Mouse (Mus musculus): ENCODE measurements around the gene Rps9. TPM values are rescaled to one million over a fixed set of nuclear protein-coding genes. Genes with fewer than 3 reads are reported as not detected.

Rps9 gene
- polyA plus RNA-seq (2012; rRNA removed): 1,246 and 1,381 TPM in 2 replicates

GRCm38 (mm10) chr7:3703879-3704441 is at the start of gene Rps9:
TSS of gene Rps9 (plus strand) at chr7:3703993.

GRCm38 (mm10) chr7:3665215-3666114 is 38.3 kb upstream of the Rps9 start, which contains the start of gene Leng1:
TSS of gene Leng1 (minus strand) at chr7:3665840.

GRCm38 (mm10) chr7:3677342-3677741 is 26.5 kb upstream of the Rps9 start, which contains the start of gene Tmc4:
TSS of gene Tmc4 (minus strand) at chr7:3677553.

GRCm38 (mm10) chr7:3692382-3692986 is 11.3 kb upstream of the Rps9 start, which contains the start of gene Tsen34:
TSS of gene Tsen34 (plus strand) at chr7:3692863.

GRCm38 (mm10) chr7:3692987-3693808 is 10.6 kb upstream of the Rps9 start, which contains the start of gene Mboat7:
TSS of gene Mboat7 (minus strand) at chr7:3693523.

GRCm38 (mm10) chr7:3720268-3720667 is 16.5 kb downstream of the Rps9 start, which contains the start of gene Pirb:
TSS of gene Pirb (minus strand) at chr7:3720391.

Other genes starting within 250 kb of the Rps9 start
- 0.07 TPM in 1 of 2 replicates, not detected in the other for gene Tarm1, start 201.4 kb upstream of the Rps9 start, polyA plus RNA-seq (2012; rRNA removed)
- 0.12 TPM in 1 of 2 replicates, not detected in the other for gene Oscar, start 87.8 kb upstream of the Rps9 start, polyA plus RNA-seq (2012; rRNA removed)
- gene Ndufa3, start 86.6 kb upstream of the Rps9 start, polyA plus RNA-seq (2012; rRNA removed): 264 and 306 TPM in 2 replicates
- gene Tfpt, start 74.1 kb upstream of the Rps9 start, polyA plus RNA-seq (2012; rRNA removed): 4.4 and 7.8 TPM in 2 replicates
- 20.8 and 21.0 TPM in 2 replicates for gene Prpf31, start 74.0 kb upstream of the Rps9 start, polyA plus RNA-seq (2012; rRNA removed)
- gene Cnot3, start 58.7 kb upstream of the Rps9 start, polyA plus RNA-seq (2012; rRNA removed): 67.6 and 81.1 TPM in 2 replicates
- 4.5 and 5.2 TPM in 2 replicates for gene Leng1, start 38.2 kb upstream of the Rps9 start, polyA plus RNA-seq (2012; rRNA removed)
- gene Tmc4, start 26.4 kb upstream of the Rps9 start, polyA plus RNA-seq (2012; rRNA removed): 360 and 471 TPM in 2 replicates
- 114 and 116 TPM in 2 replicates for gene Tsen34, start 11.1 kb upstream of the Rps9 start, polyA plus RNA-seq (2012; rRNA removed)
- gene Mboat7, start 10.5 kb upstream of the Rps9 start, polyA plus RNA-seq (2012; rRNA removed): 65.3 and 67.6 TPM in 2 replicates
- gene Pirb, start 16.4 kb downstream of the Rps9 start, polyA plus RNA-seq (2012; rRNA removed): 5.3 and 5.5 TPM in 2 replicates
- gene Gm15448, start 121.7 kb downstream of the Rps9 start, polyA plus RNA-seq (2012; rRNA removed): 0.05 and 0.28 TPM in 2 replicates
- 0.14 and 0.41 TPM in 2 replicates for gene Pira2, start 141.1 kb downstream of the Rps9 start, polyA plus RNA-seq (2012; rRNA removed)
- 0.19 and 2.4 TPM in 2 replicates for gene Gm14548, start 194.1 kb downstream of the Rps9 start, polyA plus RNA-seq (2012; rRNA removed)
- 0.24 and 1.3 TPM in 2 replicates for gene Lilra6, start 211.5 kb downstream of the Rps9 start, polyA plus RNA-seq (2012; rRNA removed)

All from colon, adult 2 months (tissue).